Mouse (Mus musculus): ENCODE measurements around the gene Oxsr1.
"Not testable (repeated sequence)": the region's sequence is repeated elsewhere in the genome, so short reads cannot be mapped to it uniquely, and the experiment has no call there.

Oxsr1 gene

GRCm38 (mm10) chr9:119322289-119323259 is at the start of gene Oxsr1:
Oxsr1 (minus strand) TSS chr9:119322427.
- DNase-seq (ENCODE audit: low spot score) = peak; percentile 99

DNA sequence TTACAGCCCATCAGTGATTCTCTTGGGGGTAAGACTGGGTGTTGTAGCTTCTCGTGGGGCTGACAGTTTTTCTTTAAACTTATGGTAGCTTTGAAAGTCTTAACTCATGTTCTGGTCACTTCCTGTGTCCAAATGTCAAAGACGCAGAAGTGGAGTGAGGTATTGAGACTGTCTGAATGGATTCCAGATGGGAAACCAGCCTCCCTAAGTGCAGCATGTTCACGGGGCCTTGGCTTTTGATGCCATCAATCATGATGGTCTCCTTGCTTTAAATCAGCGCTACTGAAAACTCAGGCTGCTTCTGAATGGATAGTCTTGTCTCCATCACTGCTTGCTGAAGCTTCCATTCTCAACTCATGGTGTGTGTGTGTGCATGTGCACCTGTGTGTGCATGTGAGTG is 49.0 kb upstream of the Oxsr1 start:
- DNase-seq (ENCODE audit: low spot score) = no peak

- DNase-seq (ENCODE audit: low spot score) = not testable (repeated sequence)
These were observed 48.5 kb upstream of the Oxsr1 start for GRCm38 (mm10) chr9:119370770-119371169.

DNA sequence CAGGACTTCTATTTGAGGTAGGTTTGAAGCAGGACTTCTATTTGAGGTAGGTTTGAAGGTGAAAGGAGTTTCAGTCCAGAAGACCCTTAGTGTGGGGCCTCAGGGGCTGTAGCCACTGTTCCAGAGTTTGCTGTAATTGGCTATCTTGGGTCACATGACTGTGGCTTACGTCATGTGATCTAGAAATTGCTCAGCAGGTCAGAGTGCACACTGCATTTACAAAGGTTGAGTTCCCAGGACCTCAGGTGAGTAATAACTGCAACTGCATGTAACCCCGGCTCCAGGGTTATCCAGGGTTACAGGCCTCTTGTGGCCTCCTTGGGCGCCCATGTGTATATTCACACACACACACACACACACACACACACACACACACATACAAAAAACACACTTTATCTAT is 46.1 kb upstream of the Oxsr1 start:
- no peak for DNase-seq (ENCODE audit: low spot score)

GRCm38 (mm10) chr9:119365284-119365683 is 43.1 kb upstream of the Oxsr1 start, which contains the start of gene Slc22a14:
Slc22a14 (minus strand) TSS chr9:119365553.
- DNase-seq (ENCODE audit: low spot score) = no peak

DNA sequence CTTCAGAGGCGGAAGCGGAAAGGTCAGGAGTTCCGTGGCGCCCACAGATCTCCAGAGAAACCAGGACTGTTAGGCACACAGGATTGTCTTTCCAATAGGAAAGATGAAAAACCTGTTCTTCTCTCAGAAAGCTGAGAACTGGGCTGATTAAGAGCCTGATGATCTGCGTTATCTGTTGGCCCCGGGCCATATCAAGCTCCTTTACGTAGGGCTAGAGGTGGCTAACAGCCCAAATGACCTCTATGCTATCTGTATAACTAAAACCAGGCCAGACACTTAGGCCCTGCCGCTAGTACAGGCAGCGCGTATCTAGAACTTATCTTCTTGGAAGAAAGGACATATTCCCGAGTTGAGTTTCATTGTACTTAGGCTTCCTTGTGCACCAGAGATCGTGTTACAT is 41.0 kb upstream of the Oxsr1 start:
- DNase-seq (ENCODE audit: low spot score) = no peak

GRCm38 (mm10) chr9:119361416-119361815 is 39.2 kb upstream of the Oxsr1 start:
- no peak for DNase-seq (ENCODE audit: low spot score)

DNA sequence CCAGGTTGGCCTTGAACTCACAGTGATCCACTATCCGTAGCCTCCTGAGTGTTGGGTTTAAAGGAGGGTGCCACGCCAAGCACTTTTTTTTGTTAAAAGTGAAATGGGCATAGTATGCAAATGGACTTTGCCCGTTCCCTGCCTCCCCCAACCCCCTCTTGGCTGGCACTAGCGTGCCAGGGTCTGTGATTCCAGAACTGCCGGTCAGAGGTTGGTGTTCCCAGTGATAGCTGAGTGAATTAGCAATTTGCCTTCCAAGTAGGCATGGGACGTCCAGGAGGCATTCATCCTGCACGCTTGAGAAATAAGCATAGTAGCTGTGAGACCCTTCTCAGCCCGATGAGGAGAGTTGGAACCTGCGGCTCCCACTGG is 35.8 kb upstream of the Oxsr1 start:
- no peak for DNase-seq (ENCODE audit: low spot score)

DNA sequence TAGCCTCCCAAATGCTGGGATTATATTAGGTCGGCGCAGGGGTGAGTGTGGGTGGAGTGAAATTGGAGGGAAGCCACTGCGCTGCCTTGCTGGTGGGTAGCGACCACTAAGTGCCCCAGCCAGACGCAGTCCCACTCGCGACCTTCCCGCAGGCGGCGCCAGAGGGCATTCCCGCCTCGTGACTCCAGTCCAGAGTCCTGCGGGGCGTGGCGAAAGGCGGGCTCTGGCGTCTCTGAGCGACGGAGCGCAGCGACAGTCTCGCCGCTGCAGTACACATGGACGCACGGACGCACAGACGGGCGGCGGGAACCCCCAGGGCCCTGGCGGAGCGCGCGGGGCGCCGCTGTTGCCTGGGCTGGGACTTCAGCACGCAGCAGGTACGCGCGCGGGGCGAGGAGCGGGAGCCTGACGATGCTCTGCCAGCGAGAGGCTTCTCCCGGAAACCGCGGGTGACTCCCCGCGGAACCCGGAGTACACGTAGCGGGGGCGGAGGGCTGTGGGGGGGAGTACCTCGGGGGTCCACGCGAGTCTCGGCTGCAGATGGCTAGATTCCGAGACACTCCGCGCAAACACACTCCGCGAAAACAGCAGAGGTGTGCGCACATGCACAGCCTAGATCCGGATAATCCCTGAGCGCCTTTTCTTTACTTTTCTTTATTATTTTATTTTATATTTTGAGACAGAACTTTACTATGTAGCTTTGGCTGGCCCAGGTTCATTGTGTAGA is 35.3 kb upstream of the Oxsr1 start, which contains the start of gene Xylb:
TSS of gene Xylb (plus strand) at position 51 of the 727 bp plus-strand sequence.
- DNase-seq (ENCODE audit: low spot score) = peak; percentile 70

DNA sequence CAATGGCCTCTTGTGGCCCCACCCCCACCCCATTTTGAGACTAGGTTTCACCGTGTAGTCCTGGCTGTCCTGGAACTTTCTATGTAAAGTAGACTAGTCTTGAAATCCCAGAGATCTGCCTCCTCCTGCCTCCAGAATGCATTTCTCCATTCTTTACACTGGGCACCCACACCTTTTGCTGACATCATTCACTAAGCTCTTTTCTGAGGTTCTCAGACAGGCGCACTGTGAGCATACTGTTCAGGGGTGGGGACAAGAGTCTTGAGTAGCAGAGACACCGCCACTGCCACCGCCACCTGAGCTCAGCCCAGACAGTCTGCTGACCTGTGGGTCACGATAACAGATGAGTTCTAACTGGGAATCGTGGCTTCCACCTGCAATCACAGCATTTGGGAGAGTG is 33.7 kb upstream of the Oxsr1 start:
- no peak for DNase-seq (ENCODE audit: low spot score)

- DNase-seq (ENCODE audit: low spot score) = no peak
These were observed 31.7 kb upstream of the Oxsr1 start for GRCm38 (mm10) chr9:119353926-119354325.

DNA sequence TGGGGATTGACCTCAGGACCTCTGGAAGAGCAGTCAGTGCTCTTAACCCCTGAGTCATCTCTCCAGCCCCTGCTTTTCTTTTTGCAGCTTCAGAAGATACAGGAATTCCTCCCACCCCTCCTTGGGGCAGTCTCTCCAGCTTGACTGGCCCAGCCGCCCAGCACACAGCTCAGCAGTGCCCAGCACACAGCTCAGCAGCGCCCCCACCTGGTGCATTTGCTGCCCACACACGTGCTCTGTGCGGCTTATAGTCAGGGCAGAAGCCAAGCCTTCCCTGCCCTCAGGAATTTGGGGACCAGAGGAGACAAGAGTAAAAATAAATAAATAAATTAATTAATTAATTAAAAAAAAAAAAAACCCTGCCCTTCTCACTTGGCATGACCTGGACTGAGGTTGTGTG is 29.8 kb upstream of the Oxsr1 start:
- peak; percentile 37 for DNase-seq (ENCODE audit: low spot score)

DNA sequence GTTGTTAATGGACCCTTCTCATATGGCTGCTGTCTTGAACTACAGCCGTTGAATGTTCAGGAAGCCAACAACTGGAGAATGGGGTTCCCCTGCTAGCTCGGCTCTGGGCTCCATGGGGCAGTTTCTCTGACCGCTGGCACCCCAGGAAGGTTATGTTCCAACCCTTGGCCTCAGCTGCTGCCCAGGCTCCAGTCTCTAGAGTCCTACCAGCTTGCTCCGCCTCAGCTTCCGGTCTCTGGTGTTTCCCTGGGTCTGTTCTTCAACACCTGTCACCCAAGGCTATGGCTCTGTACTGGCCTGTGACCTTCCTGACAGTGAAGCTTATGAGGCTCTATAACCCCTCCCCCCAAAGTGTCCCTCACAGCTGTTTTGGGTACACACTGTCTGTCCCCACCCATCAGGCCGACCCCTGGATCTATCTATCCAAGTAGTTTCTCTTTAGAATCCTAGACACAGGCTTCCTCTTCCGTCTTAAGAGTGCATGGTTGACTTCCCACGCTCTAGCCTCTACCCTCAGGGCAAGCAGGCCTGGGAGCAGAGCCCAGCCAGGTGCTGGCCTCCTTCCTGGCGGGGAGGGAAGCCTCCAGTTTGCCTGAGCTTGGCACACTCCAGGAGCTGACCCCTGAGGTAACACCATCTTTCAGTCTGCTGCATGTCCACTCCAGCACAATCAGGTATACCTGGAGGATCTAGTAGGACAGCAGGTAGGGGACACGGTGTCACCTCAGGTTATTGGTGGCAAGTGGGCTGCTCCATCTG is 28.9 kb upstream of the Oxsr1 start:
- DNase-seq (ENCODE audit: low spot score) = no peak

DNA sequence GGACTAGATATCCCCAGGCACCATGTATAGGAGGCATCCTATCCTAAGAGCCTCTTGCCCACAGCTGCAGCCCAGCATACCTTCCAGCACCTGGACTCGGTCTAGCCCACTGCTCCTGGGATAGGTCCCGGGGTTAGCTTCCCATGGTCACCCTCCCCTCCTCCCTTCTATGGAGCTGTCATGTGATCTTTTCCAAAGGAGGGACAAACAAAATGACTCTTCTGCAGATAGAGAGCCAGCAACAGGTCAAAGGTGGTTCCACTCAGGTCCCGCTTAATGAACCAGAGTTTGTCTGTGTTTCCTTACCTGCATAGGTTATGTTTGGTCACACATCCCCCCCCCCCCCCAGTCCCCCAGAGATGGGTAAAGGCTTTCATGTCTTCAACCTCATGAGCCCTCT is 28.3 kb upstream of the Oxsr1 start:
- no peak for DNase-seq (ENCODE audit: low spot score)

DNA sequence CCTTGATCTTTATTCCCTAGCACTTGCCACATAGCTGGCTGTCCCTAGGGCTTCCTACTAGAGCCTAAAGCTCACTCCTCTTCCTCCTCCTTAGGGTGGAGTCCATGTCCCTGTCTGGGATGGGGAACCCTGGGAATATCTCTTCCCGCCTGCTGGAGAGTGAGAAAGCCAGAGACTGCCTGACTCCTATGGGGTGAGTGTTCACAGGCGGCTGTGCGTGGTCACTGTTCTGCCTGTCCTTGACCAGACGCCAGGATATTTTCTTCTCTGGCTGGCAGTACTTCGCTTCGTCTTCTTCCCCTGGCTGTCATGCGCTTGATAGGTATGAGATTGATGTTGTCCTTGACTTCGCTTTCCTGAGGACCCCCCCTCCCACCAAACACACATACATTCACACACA is 24.1 kb upstream of the Oxsr1 start:
- DNase-seq (ENCODE audit: low spot score) = no peak

DNA sequence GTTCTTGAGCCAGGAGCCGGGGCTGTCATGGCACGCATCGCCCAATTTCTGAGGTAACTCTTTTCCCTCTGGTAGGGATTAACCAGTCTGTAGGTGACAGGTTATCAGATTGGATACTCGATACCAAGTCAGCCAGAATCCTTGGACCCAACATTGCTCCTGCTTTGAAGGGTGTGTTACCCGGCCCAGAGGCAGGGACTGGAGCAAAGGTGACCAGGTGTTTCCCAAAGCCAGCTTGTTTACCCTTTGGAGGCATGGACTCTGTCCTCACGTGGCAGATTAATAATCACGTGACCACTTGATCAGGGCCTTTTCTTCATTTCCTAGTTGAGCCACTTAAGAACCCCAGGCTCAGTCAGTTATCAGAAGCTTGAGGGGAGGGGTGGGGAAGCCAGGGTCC is 20.5 kb upstream of the Oxsr1 start:
- no peak for DNase-seq (ENCODE audit: low spot score)

- DNase-seq (ENCODE audit: low spot score) = peak; percentile 94
These were observed 18.9 kb upstream of the Oxsr1 start, which contains the start of gene Myd88 for GRCm38 (mm10) chr9:119340909-119341816. Myd88 (minus strand) TSS chr9:119341411.

GRCm38 (mm10) chr9:119340212-119340580 is 18.0 kb upstream of the Oxsr1 start:
- no peak for DNase-seq (ENCODE audit: low spot score)

DNA sequence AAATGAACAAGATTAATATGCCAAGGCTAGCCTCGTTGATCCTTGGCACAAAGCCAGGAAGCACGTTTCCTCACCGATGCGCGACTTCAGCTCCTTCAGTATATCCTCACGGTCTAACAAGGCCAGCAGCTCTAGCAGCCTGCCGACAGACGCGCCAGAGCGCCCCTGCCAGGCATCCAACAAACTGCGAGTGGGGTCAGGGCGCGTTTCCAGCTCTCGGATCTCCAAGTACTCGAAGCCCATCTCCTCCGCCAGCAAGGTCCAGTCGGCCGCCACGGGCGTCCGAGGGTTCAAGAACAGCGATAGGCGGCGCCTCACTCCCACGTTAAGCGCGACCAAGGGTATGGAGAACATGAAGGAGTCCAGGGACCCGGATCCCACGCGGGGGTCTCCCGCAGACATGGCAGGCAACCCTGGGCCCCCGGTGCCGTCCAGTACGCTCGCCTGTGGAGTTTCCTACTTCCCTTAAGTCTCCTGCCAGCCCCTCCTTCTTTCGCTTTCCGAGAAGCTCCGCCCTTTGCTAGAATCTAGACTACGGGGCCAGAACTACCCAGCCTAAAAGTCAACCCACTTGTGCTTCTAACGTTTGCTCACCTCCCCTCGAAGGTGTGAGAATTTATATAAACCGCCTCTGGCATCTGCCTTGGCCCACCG is 17.5 kb upstream of the Oxsr1 start, which contains the start of gene Acaa1a:
TSS of gene Acaa1a (plus strand) at position 119 of the 654 bp plus-strand sequence.
- no peak for DNase-seq (ENCODE audit: low spot score)

GRCm38 (mm10) chr9:119339106-119339505 is 16.9 kb upstream of the Oxsr1 start:
- DNase-seq (ENCODE audit: low spot score) = no peak

DNA sequence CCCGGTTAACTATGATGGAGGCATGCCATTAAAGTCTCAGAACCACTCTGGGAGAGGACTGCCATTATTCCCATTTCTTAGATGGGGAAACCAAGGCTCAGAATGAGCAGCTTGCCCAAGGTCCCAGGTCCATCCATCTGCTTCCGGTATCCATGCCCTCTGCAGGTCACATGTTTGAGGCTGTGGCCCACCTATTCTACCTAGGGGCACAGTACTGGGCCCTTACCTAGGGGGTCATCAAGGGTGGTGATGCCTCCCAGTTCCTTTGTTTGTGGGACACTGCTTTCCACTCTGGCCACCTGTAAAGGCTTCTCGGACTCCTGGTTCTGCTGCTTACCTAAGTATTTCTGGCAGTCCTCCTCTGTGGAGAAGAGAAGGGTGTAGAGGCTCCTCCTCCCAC is 16.1 kb upstream of the Oxsr1 start:
- DNase-seq (ENCODE audit: low spot score) = no peak

Measured in layer of hippocampus, adult 9-10 months (tissue).